Mouse (Mus musculus): ENCODE measurements around the gene B3gat3. TPM values are rescaled to one million over a fixed set of nuclear protein-coding genes. Genes with fewer than 3 reads are reported as not detected.

Gene B3gat3
- polyA plus RNA-seq, 1 experiment from 2014 or later, result 20.1 TPM

DNA sequence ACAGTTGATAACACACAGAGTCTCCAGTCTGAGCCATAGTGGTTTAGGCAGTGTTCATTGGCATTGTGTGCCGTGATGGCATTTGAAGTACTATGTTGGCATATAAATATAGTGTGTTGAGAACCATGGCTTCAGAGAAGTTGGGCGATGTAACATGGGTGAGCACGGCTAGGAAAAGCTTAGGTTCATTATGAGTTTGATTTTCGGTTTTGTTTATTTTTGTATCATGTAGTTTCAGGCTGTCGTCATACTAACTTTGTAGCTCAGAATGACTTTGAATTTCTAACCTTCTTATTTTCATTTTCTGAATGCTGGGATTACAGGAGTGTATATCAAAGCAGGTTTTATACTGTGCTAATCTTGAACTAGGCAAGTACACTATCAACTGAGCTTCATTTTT is 16.8 kb upstream of the B3gat3 start:
- Histone ChIP-seq H3K9me3 (replicated peaks) (no peaks in the 10 kb centered on the region), H3K36me3 (peaks cover 72% of the 10 kb centered on the region), H3K9ac (no peak overlapping the region), H3K4me3 (replicated peaks) (no peak overlapping the region), H3K27ac (no peak overlapping the region), H3K27me3 (no peaks in the 10 kb centered on the region), H3K4me1 (replicated peaks) (peaks cover 31% of the 10 kb centered on the region), H3K4me2 (no peak overlapping the region)
- no peak for DNase-seq
- no peak for ATAC-seq (ENCODE audit: low read depth)
- 92% methylated on average over 5 of the region's 5 CpGs for WGBS (ENCODE audit: insufficient replicate concordance)

DNA sequence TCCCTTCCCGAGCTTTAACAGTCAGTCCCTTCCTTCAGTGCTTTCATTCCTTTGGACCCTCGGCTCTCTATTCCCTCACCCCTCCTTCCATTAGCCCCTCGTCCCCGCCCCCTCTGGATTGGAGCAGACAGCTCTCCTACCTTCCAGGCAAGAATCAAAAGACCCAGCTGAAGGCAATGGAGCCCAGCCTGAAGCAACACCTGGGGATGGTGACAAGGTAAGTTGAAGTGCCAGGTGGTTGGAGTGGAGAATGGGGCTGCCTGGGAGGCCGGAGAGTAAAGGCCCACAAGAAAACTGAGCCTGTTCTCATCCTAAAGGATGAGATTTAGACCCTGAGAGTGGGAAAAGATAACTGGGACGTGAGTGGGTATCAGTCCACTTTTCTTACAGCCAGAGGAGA is 11.6 kb upstream of the B3gat3 start:
- ATAC-seq (ENCODE audit: low read depth) (no peak), DNase-seq (no peak)
- no peaks in the 10 kb centered on the region for H3K4me1 ChIP-seq (replicated peaks)
- H3K4me2 ChIP-seq, result no peak overlapping the region
- no peaks in the 10 kb centered on the region for H3K9me3 ChIP-seq (replicated peaks)
- WGBS (ENCODE audit: insufficient replicate concordance), result 85% methylated on average over 6 of the region's 6 CpGs
- H3K9ac ChIP-seq, result no peak overlapping the region
- no peaks in the 10 kb centered on the region for H3K27me3 ChIP-seq
- H3K36me3 ChIP-seq, result peaks cover 98% of the 10 kb centered on the region
- H3K4me3 ChIP-seq (replicated peaks), result no peak overlapping the region
- no peak overlapping the region for H3K27ac ChIP-seq

DNA sequence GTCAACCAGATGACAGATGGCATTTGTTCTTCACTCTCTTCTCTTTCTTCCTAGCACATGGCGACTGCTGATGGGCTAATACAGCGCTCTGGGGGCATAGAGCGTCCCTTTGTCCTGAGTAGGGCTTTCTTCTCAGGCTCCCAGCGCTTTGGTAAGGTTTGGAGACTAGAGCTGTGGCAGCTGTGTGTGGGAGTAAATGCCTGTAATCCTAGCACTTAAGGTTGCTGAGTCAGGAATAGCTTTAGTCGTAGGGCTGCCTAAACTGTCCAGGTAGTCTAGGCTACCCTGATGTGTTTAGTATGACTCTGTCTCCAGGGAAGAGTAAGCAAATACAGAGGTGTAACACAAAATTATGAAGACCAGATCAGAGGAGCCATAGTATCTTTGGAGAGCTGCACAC is 8.4 kb upstream of the B3gat3 start:
- ATAC-seq (ENCODE audit: low read depth) (no peak), DNase-seq (no peak)
- no peak overlapping the region for H3K4me3 ChIP-seq (replicated peaks)
- no peak overlapping the region for H3K9ac ChIP-seq
- no peak overlapping the region for H3K27ac ChIP-seq
- no peaks in the 10 kb centered on the region for H3K9me3 ChIP-seq (replicated peaks)
- no peaks in the 10 kb centered on the region for H3K4me1 ChIP-seq (replicated peaks)
- H3K27me3 ChIP-seq, result no peaks in the 10 kb centered on the region
- WGBS (ENCODE audit: insufficient replicate concordance), result 88% methylated on average over 5 of the region's 5 CpGs
- peaks cover 99% of the 10 kb centered on the region for H3K36me3 ChIP-seq
- no peak overlapping the region for H3K4me2 ChIP-seq

DNA sequence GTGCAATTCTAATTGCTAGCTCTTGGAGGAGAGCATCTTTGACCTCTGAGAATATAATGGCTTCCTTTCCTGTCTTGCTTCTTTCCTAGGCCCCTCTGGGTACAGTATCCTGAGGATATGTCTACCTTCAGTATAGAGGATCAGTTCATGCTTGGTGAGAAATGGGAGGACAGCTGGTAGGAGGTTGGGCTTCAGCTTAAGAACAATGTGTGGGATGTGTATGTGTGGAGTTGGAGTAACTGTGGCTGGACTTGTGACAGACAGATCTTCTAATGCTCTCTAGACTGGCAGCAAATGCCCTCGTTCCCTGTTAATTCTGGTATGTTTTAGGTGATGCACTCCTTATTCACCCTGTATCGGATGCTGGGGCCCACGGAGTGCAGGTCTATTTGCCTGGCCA is 6.0 kb upstream of the B3gat3 start:
- no peak overlapping the region for H3K9ac ChIP-seq
- ATAC-seq (ENCODE audit: low read depth) (no peak), DNase-seq (no peak)
- H3K27me3 ChIP-seq, result no peaks in the 10 kb centered on the region
- peaks cover 79% of the 10 kb centered on the region for H3K36me3 ChIP-seq
- WGBS (ENCODE audit: insufficient replicate concordance), result 77% methylated on average over 3 of the region's 3 CpGs
- no peaks in the 10 kb centered on the region; the same call in 1 of the 2 replicates for H3K4me1 ChIP-seq (replicated peaks)
- H3K27ac ChIP-seq, result no peak overlapping the region
- H3K4me3 ChIP-seq (replicated peaks), result no peak overlapping the region
- H3K9me3 ChIP-seq (replicated peaks), result no peaks in the 10 kb centered on the region
- no peak overlapping the region for H3K4me2 ChIP-seq

DNA sequence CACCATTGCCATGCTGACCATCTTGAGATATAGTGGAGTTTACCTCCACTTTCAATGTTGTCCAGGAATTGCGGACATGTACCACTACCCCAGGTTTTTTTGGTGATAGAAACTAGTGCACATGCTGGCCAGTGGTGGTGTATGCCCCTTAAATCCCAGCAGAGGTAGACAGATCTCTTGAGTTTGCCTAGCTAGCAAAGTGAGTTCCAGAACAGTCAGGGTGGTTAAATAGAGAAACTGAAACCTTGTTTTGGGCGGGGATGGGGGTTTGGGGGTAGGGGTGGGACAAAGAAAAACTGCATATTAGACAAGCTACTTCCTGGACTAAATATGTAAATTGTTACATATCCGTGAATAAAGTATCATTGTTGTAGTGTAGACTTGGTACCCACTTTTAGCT is 1.2 kb upstream of the B3gat3 start:
- H3K4me2 ChIP-seq, result no peak overlapping the region
- H3K9ac ChIP-seq, result no peak overlapping the region
- H3K27me3 ChIP-seq, result no peaks in the 10 kb centered on the region
- peaks cover 35% of the 10 kb centered on the region for H3K4me1 ChIP-seq (replicated peaks)
- DNase-seq (no peak), ATAC-seq (ENCODE audit: low read depth) (no peak)
- H3K27ac ChIP-seq, result no peak overlapping the region
- H3K9me3 ChIP-seq (replicated peaks), result no peaks in the 10 kb centered on the region
- H3K4me3 ChIP-seq (replicated peaks), result no peak overlapping the region
- 72% methylated on average over 3 of the region's 3 CpGs for WGBS (ENCODE audit: insufficient replicate concordance)
- peaks cover 40% of the 10 kb centered on the region for H3K36me3 ChIP-seq

DNA sequence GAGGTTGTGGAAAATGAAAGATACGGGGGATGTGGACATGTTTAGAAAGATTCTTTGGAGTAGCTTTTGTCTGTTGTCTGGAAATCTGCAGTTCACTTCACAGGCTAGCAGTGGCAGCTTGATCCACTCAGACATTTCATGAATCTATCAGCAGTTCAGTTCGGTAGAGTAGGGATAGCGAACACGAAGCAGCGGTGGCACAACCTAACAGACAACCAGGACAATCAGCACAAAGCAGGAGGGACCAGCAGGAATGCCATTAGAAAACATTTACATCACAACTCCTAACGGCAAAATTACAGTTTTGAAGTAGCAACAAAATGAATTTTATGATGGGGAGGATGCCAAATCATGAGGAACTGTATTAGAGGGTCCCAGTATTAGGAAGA is 496 bp upstream of the B3gat3 start:
- ATAC-seq (ENCODE audit: low read depth), result no peak
- 61% methylated on average over 6 of the region's 6 CpGs for WGBS (ENCODE audit: insufficient replicate concordance)
- Histone ChIP-seq H3K36me3 (peaks cover 37% of the 10 kb centered on the region), H3K9me3 (replicated peaks) (no peaks in the 10 kb centered on the region), H3K4me2 (peak overlapping the region; percentile 87), H3K9ac (peak overlapping the region; percentile 90), H3K27ac (peak overlapping the region; percentile 95), H3K4me1 (replicated peaks) (peaks cover 39% of the 10 kb centered on the region), H3K27me3 (no peaks in the 10 kb centered on the region), H3K4me3 (replicated peaks) (peak overlapping the region; percentile 89)
- DNase-seq, result no peak

DNA sequence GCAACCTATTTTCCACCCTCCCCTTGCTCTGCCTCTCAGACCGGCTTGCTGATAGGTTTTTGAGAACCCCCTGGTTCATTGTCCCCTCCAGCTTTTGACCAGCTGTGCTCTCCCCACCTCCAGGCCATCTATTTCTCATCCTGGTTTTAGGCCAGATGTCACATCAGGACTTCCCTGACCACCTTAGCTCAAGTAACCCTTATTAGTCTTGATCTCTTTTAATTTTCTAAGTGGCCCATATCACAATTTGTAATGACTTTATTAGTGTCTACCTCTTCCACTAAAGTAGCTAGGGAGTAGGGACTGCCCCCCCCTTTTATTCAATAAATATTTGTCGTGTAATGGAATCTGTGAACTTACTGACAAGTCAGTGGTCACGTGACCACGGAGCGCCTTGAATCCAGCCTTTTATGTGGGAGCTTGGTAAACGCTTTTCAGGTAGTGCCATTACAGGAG is 690 bp downstream of the B3gat3 start:
- H3K27me3 ChIP-seq, result no peaks in the 10 kb centered on the region
- H3K27ac ChIP-seq, result peak overlapping the region; percentile 95
- H3K4me1 ChIP-seq (replicated peaks), result peaks cover 41% of the 10 kb centered on the region
- under 1% methylated on average over 6 of the region's 6 CpGs for WGBS (ENCODE audit: insufficient replicate concordance)
- peak overlapping the region; percentile 90 for H3K9ac ChIP-seq
- ATAC-seq (ENCODE audit: low read depth) (no peak), DNase-seq (no peak)
- H3K9me3 ChIP-seq (replicated peaks), result no peaks in the 10 kb centered on the region
- H3K4me2 ChIP-seq, result peak overlapping the region; percentile 87
- H3K4me3 ChIP-seq (replicated peaks), result peak overlapping the region; percentile 89
- peaks cover 34% of the 10 kb centered on the region for H3K36me3 ChIP-seq

DNA sequence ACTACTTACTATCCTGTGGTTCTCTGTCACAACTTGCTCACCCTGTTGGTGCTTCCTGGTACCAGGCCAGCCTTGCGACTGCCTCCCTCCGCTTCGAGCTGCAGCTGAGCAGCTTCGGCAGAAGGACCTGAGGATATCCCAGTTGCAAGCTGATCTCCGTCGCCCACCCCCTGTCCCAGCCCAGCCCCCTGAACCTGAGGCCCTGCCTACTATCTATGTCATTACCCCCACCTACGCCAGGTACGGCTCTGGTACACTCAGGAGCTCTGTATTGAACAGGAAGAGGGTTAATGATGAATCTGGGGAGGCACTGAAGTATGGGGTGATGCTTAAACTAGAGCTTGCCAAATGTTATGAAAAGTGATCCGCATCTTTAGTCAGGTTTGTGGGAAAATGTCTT is 1.6 kb downstream of the B3gat3 start:
- H3K4me2 ChIP-seq, result peak overlapping the region; percentile 87
- DNase-seq (no peak), ATAC-seq (ENCODE audit: low read depth) (no peak)
- no peaks in the 10 kb centered on the region for H3K9me3 ChIP-seq (replicated peaks)
- 74% methylated on average over 9 of the region's 9 CpGs for WGBS (ENCODE audit: insufficient replicate concordance)
- peak overlapping the region; percentile 89 for H3K4me3 ChIP-seq (replicated peaks)
- H3K27me3 ChIP-seq, result no peaks in the 10 kb centered on the region
- H3K4me1 ChIP-seq (replicated peaks), result peaks cover 50% of the 10 kb centered on the region
- H3K9ac ChIP-seq, result peak overlapping the region; percentile 90
- H3K36me3 ChIP-seq, result peaks cover 35% of the 10 kb centered on the region
- peak overlapping the region; percentile 95 for H3K27ac ChIP-seq

DNA sequence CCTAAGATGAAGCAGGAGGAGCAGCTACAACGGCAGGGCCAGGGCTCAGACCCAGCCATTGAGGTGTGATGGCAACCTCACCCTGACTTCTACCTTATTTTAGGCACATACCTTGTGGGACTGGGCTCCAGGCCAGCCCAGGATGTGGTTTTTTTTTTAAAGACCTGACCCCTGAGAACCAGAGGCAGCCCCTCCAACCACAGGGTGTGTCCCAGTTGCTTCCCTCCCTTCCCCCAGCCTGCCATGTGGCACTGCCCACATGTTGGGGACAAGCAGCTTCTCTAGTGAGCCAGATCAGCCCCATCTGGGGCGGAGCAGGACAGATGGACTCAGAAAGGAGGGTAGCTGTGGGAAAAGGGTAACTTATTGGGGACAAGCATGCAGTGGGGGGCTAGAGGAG is 6.6 kb downstream of the B3gat3 start:
- H3K4me3 ChIP-seq (replicated peaks), result no peak overlapping the region
- no peak for DNase-seq
- no peak for ATAC-seq (ENCODE audit: low read depth)
- H3K4me1 ChIP-seq (replicated peaks), result peaks cover 74% of the 10 kb centered on the region
- H3K27me3 ChIP-seq, result no peaks in the 10 kb centered on the region
- H3K36me3 ChIP-seq, result peaks cover 50% of the 10 kb centered on the region
- H3K9ac ChIP-seq, result peak overlapping the region; percentile 81
- H3K4me2 ChIP-seq, result no peak overlapping the region
- H3K9me3 ChIP-seq (replicated peaks), result no peaks in the 10 kb centered on the region
- WGBS (ENCODE audit: insufficient replicate concordance), result 48% methylated on average over 2 of the region's 2 CpGs
- peak overlapping the region; percentile 90 for H3K27ac ChIP-seq

DNA sequence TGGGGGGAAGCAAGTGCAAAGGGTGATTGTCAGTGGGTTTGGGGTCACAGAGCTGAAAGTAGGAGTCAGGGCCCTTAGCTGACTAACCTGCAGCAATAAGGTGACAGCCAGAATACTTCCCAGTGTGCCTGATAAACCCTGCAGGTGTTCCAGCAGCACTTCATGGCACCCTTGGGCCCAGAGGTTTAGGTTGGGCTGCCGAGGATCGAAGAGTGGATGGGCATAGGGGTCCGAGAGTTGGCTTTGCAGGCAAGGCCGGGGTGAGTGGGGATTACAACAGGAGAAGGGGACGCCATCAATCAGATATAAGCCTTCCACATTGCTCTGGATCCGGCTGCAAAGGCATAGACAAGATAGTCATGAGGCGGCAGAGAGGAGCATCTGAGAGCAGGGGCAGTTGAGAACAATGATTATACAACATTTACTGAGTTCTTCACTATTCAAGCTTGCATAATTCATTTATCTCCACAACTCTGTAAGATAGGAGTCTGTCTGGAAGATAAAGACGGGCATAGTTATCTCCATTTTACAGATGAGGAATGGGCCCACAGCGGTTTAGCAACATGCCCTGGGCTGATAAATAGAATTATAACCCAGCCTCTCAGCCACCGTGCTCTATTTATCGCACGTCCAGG is 7.8 kb downstream of the B3gat3 start:
- peaks cover 64% of the 10 kb centered on the region for H3K4me1 ChIP-seq (replicated peaks)
- peak; percentile 47 for ATAC-seq (ENCODE audit: low read depth)
- H3K4me3 ChIP-seq (replicated peaks), result peak overlapping the region; percentile 79; the same call in 1 of the 2 replicates
- H3K27me3 ChIP-seq, result no peaks in the 10 kb centered on the region
- peak overlapping the region; percentile 81 for H3K9ac ChIP-seq
- H3K9me3 ChIP-seq (replicated peaks), result no peaks in the 10 kb centered on the region
- DNase-seq, result peak; percentile 47
- peak overlapping the region; percentile 90 for H3K27ac ChIP-seq
- 28% methylated on average over 12 of the region's 12 CpGs for WGBS (ENCODE audit: insufficient replicate concordance)
- H3K4me2 ChIP-seq, result peak overlapping the region; percentile 85
- H3K36me3 ChIP-seq, result peaks cover 52% of the 10 kb centered on the region

DNA sequence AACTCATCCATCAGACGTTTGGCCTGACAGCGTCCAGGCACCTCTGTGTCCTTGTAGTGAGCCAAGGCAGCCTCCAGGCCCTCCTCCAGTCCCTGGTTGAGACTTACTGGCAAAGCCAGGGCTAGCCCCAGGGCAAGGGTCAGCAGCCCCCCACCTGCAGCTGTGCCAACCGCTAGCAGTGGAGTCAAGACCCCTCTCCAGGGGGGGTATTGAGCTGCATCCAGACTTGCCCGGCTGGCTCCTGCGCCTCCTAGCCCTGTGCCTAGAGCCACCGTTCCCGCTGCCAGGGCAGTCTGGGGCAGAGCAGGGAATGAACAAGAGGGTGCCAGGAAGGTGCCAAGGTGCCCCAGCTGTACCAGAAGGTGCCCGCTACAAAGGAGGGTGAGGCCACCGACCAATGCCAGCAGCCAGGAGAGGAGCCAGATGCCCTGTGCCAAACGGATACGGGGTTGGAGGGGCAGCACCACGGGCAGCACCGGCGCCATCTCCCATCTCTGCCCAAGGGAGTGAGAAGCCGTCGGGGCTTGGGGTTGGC is 8.6 kb downstream of the B3gat3 start:
- Histone ChIP-seq H3K4me2 (peak overlapping the region; percentile 85), H3K27ac (peak overlapping the region; percentile 90), H3K4me3 (replicated peaks) (peak overlapping the region; percentile 79), H3K9me3 (replicated peaks) (no peaks in the 10 kb centered on the region), H3K36me3 (peaks cover 55% of the 10 kb centered on the region), H3K9ac (peak overlapping the region; percentile 81), H3K4me1 (replicated peaks) (peaks cover 56% of the 10 kb centered on the region), H3K27me3 (no peaks in the 10 kb centered on the region)
- 33% methylated on average over 16 of the region's 16 CpGs for WGBS (ENCODE audit: insufficient replicate concordance)
- ATAC-seq (ENCODE audit: low read depth) (peak; percentile 4), DNase-seq (no peak)
